Comparison of ENCODE assay signal across 8 mouse cellular contexts in the genomic region with DNA sequence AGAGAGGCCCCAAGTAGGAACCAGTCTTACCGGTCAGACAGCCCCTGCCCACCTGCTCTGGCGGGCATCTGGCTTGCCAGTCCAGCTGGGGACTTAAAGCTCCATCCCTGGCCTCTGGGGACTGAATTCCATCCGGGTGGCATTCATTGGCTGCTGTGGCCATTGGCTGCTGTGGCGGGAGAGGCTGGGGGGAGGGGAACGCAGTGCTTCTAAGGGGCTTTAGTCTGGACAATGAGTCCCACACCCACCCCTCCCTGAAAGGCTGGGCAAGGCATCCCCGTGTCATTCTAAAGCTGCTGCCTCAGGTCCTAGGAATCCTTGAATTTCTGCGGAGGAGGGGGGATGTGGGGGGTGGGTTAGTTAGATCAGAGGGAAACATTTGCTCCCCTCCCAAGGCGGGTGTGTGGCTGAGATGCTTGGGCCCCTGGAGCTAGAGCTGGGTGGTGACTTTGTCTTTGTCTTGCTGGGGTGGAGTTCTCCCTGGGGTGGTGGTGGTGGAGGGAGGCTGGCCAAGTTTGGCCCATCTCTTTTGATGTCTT. TPM values are rescaled to one million over a fixed set of nuclear protein-coding genes. Genes with fewer than 3 reads are reported as not detected.
DNase-seq lines count a peak whose midpoint lies in the region; ATAC-seq lines count a peak whose summit lies in the region.

No protein-coding gene starts in this region.

- peaks cover 53% of the 10 kb centered on the region for H3K36me3 ChIP-seq in erythroblast, embryonic 14.5 days (ENCODE audit: control insufficient read depth)
- H3K36me3 ChIP-seq in heart, embryonic 13.5 days = peaks cover 53% of the 10 kb centered on the region
- peaks cover 62% of the 10 kb centered on the region for H3K36me3 ChIP-seq in midbrain, embryonic 10.5 days

- H3K27me3 ChIP-seq in erythroblast, embryonic 14.5 days (ENCODE audit: control insufficient read depth) = peaks cover 15% of the 10 kb centered on the region
- no peaks in the 10 kb centered on the region for H3K27me3 ChIP-seq in heart, embryonic 13.5 days (replicated peaks)
- H3K27me3 ChIP-seq in midbrain, embryonic 10.5 days (ENCODE audit: low read depth, poor library complexity, severe bottlenecking) = no peaks in the 10 kb centered on the region

- peak overlapping the region; percentile 92 for H3K4me3 ChIP-seq in erythroblast, embryonic 14.5 days (replicated peaks)
- H3K4me3 ChIP-seq in heart, embryonic 13.5 days = peak overlapping the region; percentile 69
- H3K4me3 ChIP-seq in midbrain, embryonic 10.5 days = peak overlapping the region; percentile 95

- WGBS in heart, embryonic 13.5 days = 1% methylated on average over 8 of the region's 8 CpGs
- 2% methylated on average over 8 of the region's 8 CpGs for WGBS in midbrain, embryonic 10.5 days

- H3K4me1 ChIP-seq in erythroblast, embryonic 14.5 days (ENCODE audit: control insufficient read depth) = peaks cover 73% of the 10 kb centered on the region
- H3K4me1 ChIP-seq in heart, embryonic 13.5 days = peaks cover 73% of the 10 kb centered on the region
- peaks cover 65% of the 10 kb centered on the region for H3K4me1 ChIP-seq in midbrain, embryonic 10.5 days

- ATAC-seq in erythroblast, adult 5-6 weeks (replicated peaks; ENCODE audit: low FRiP score, poor library complexity, severe bottlenecking) = no peak
- no peak for ATAC-seq in heart, embryonic 13.5 days (ENCODE audit: extremely low read depth, insufficient number of reproducible peaks, low FRiP score, low TSS enrichment)

- H3K27ac ChIP-seq in heart, embryonic 13.5 days (replicated peaks) = peak overlapping the region; percentile 100
- peak overlapping the region; percentile 100 for H3K27ac ChIP-seq in midbrain, embryonic 10.5 days (replicated peaks)

- peak overlapping the region; percentile 98 for H3K9ac ChIP-seq in heart, embryonic 13.5 days

- peak; percentile 32 for DNase-seq in cerebellum, adult 18-20 months
- peak; percentile 78 for DNase-seq in kidney, postnatal 10 days
- peak; percentile 95 for DNase-seq in midbrain, embryonic 10.5 days (ENCODE audit: low spot score)
- DNase-seq in spleen, postnatal 14 days (ENCODE audit: low spot score in 2 of 2) = no peak
- no peak for DNase-seq in ovary, postnatal 10 days (ENCODE audit: low spot score)

- peak overlapping the region; percentile 99 for H3K4me2 ChIP-seq in heart, embryonic 13.5 days

- no peaks in the 10 kb centered on the region for H3K9me3 ChIP-seq in erythroblast, embryonic 14.5 days (ENCODE audit: control insufficient read depth, low read length)
- H3K9me3 ChIP-seq in heart, embryonic 13.5 days = no peaks in the 10 kb centered on the region
- no peaks in the 10 kb centered on the region; the same call in 1 of the 2 replicates for H3K9me3 ChIP-seq in midbrain, embryonic 10.5 days (replicated peaks)

RNA-seq across cellular contexts. Expression of gene Patz1, which starts 4.1 kb away (rescaled TPM):
- polyA plus RNA-seq in erythroblast, embryonic 14.5 days (2012) = 1.8 and 2.0 TPM in 2 replicates
- total RNA-seq in erythroblast, adult 5-6 weeks (2015; ENCODE audit: low replicate concordance) = 18.0 and 18.6 TPM in 2 replicates
- total RNA-seq in erythroblast, adult 5-6 weeks (2017; ENCODE audit: low replicate concordance) = 13.5 and 22.2 TPM in 2 replicates
- 22.7 and 24.4 TPM in 2 replicates for polyA plus RNA-seq in heart, embryonic 13.5 days (2015; fragmentation: Nextera tagmentation; extraction: Ambion mirVana)
- polyA plus RNA-seq in midbrain, embryonic 10.5 days (2016; fragmentation: Nextera tagmentation; extraction: Ambion mirVana) = 112 and 122 TPM in 2 replicates

RNA-seq across cellular contexts. Expression of gene Drg1, which starts 26.6 kb away (rescaled TPM):
- 3.4 and 5.6 TPM in 2 replicates for polyA plus RNA-seq in erythroblast, embryonic 14.5 days (2012)
- 54.8 and 79.9 TPM in 2 replicates for total RNA-seq in erythroblast, adult 5-6 weeks (2015; ENCODE audit: low replicate concordance)
- 66.1 and 97.9 TPM in 2 replicates for total RNA-seq in erythroblast, adult 5-6 weeks (2017; ENCODE audit: low replicate concordance)
- 159 and 171 TPM in 2 replicates for polyA plus RNA-seq in heart, embryonic 13.5 days (2015; fragmentation: Nextera tagmentation; extraction: Ambion mirVana)
- polyA plus RNA-seq in midbrain, embryonic 10.5 days (2016; fragmentation: Nextera tagmentation; extraction: Ambion mirVana) = 342 and 344 TPM in 2 replicates

RNA-seq across cellular contexts. Expression of gene Pik3ip1, which starts 37.4 kb away (rescaled TPM):
- polyA plus RNA-seq in erythroblast, embryonic 14.5 days (2012) = 0.07 TPM in 1 of 2 replicates, not detected in the other
- total RNA-seq in erythroblast, adult 5-6 weeks (2015; ENCODE audit: low replicate concordance) = 0.77 and 2.9 TPM in 2 replicates
- total RNA-seq in erythroblast, adult 5-6 weeks (2017; ENCODE audit: low replicate concordance) = 3.5 and 3.8 TPM in 2 replicates
- polyA plus RNA-seq in heart, embryonic 13.5 days (2015; fragmentation: Nextera tagmentation; extraction: Ambion mirVana) = 19.0 and 25.9 TPM in 2 replicates
- 7.4 and 13.0 TPM in 2 replicates for polyA plus RNA-seq in midbrain, embryonic 10.5 days (2016; fragmentation: Nextera tagmentation; extraction: Ambion mirVana)

Comparison
In these comparisons a context has a peak if more than half of its experiments do, and no peak if none do; other contexts are left out.
1. DNase-seq: peak in cerebellum, adult 18-20 months (2 of 2), kidney, postnatal 10 days (single experiment) and midbrain, embryonic 10.5 days (single experiment); none in spleen, postnatal 14 days (0 of 2) and ovary, postnatal 10 days (single experiment).
2. RNA of gene Drg1, which starts 26.6 kb away (polyA plus RNA-seq): 342 to 344 TPM in midbrain, embryonic 10.5 days and 159 to 171 TPM in heart, embryonic 13.5 days; 3.4 to 5.6 TPM in erythroblast, embryonic 14.5 days; every median in the first group is over 10 times any median in the second.
3. Peak in every context shown above with its lines, with median percentiles within 50 percentile points of each other: H3K4me3 ChIP-seq.